Mouse (Mus musculus): Measurements from ENCODE around the gene Oat. TPM values are rescaled to one million over a fixed set of nuclear protein-coding genes. Genes with fewer than 3 reads are reported as not detected.
A peak's percentile ranks its signal among the peaks of the same experiment; 100 is the strongest.

Oat gene
- polyA plus RNA-seq, 1 experiment from 2014 or later, result 186 TPM

DNA sequence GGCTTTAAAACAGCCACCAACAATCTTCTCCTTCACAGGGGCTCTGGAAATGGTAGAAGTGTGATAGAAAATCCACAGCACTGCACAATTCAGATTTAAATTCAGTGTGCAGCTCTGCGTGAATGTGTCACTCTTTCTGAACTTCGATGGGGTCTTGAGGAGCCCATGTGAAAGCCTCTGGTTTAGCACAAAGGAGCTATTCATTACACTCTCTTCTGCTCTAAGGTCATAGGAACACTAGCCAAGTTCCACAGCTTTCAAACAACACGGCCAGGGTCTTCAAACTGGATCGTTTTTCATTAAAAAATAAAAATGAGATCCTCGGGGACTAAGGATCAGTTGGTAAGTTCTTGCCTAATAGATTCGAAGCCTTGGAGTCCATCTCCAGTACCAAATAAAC is 3.0 kb downstream of the Oat start:
- Histone ChIP-seq H3K27me3 (ENCODE audit: insufficient read depth, low read length) (0 out of 2 replicates have a peak, but pooled peaks cover 3% of the 10 kb centered on the region), H3K36me3 (ENCODE audit: insufficient read depth, low read length) (peaks cover 11% of the 10 kb centered on the region; the same call in 1 of the 2 replicates), H3K9ac (replicated peaks; ENCODE audit: low read length) (no peak overlapping the region; the same call in 1 of the 2 replicates), H3K4me1 (ENCODE audit: insufficient read depth, low read length) (peaks cover 37% of the 10 kb centered on the region), H3K4me2 (replicated peaks; ENCODE audit: low read depth, low read length) (no peak overlapping the region), H3K4me3 (ENCODE audit: low read length) (no peak overlapping the region), H3K27ac (ENCODE audit: low read length) (no peak overlapping the region; the same call in 1 of the 2 replicates), H3K9me3 (ENCODE audit: low read length) (no peaks in the 10 kb centered on the region)
- 58% methylated on average over 6 of the region's 6 CpGs for WGBS
- no peak for ATAC-seq (ENCODE audit: low FRiP score, low TSS enrichment)

DNA sequence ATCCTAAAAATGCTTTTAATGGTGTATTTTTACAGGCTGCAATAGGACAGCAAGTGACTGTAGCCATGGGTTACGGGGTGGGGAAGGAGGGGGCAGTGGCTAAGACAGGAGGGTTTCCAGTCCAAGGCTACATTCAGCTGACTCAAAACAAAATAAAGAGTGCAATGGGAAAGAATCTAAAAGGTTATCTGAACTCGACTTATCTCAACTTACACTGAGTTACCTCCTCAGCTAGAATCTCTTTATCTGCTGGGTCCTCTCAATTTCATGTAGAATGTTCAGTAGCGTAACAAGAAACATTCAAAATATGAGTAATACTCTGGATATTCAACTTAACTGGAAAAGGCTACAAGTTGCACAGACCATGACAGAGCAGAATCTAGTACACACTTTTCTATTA is 3.5 kb downstream of the Oat start:
- Histone ChIP-seq H3K4me1 (ENCODE audit: insufficient read depth, low read length) (peaks cover 37% of the 10 kb centered on the region), H3K27me3 (ENCODE audit: insufficient read depth, low read length) (0 out of 2 replicates have a peak, but pooled peaks cover 3% of the 10 kb centered on the region), H3K36me3 (ENCODE audit: insufficient read depth, low read length) (peaks cover 16% of the 10 kb centered on the region; the same call in 1 of the 2 replicates), H3K4me2 (replicated peaks; ENCODE audit: low read depth, low read length) (no peak overlapping the region), H3K9me3 (ENCODE audit: low read length) (no peaks in the 10 kb centered on the region), H3K27ac (ENCODE audit: low read length) (no peak overlapping the region), H3K4me3 (ENCODE audit: low read length) (no peak overlapping the region), H3K9ac (replicated peaks; ENCODE audit: low read length) (no peak overlapping the region)
- no peak for ATAC-seq (ENCODE audit: low FRiP score, low TSS enrichment)
- WGBS, result 79% methylated on average over 3 of the region's 3 CpGs

DNA sequence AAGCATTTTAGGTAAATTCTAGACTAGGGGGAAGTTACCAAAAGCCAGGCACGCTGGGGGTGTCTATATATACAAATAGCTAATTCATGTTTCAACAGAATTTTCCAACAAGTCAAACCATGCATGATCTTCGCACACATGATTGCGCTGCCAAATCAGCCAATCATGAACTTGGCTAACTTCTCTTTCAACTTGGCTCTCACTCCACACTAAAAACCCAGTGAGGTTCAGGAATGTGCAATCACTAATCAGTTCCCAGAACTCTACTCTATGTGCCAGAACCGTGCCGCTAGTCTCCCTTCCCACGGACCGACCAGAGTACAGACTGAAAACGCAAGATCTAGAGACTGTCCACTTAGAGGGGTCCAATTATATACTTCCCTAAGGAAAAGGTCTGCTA is 4.7 kb downstream of the Oat start:
- Histone ChIP-seq H3K4me2 (replicated peaks; ENCODE audit: low read depth, low read length) (no peak overlapping the region), H3K4me3 (ENCODE audit: low read length) (no peak overlapping the region), H3K4me1 (ENCODE audit: insufficient read depth, low read length) (peaks cover 35% of the 10 kb centered on the region), H3K36me3 (ENCODE audit: insufficient read depth, low read length) (peaks cover 22% of the 10 kb centered on the region; the same call in 1 of the 2 replicates), H3K9me3 (ENCODE audit: low read length) (no peaks in the 10 kb centered on the region), H3K9ac (replicated peaks; ENCODE audit: low read length) (no peak overlapping the region), H3K27ac (ENCODE audit: low read length) (0 out of 2 replicates have a peak overlapping the region, but pooled peaks have one; percentile 32), H3K27me3 (ENCODE audit: insufficient read depth, low read length) (no peaks in the 10 kb centered on the region)
- 71% methylated on average over 8 of the region's 8 CpGs for WGBS
- ATAC-seq (ENCODE audit: low FRiP score, low TSS enrichment), result no peak

DNA sequence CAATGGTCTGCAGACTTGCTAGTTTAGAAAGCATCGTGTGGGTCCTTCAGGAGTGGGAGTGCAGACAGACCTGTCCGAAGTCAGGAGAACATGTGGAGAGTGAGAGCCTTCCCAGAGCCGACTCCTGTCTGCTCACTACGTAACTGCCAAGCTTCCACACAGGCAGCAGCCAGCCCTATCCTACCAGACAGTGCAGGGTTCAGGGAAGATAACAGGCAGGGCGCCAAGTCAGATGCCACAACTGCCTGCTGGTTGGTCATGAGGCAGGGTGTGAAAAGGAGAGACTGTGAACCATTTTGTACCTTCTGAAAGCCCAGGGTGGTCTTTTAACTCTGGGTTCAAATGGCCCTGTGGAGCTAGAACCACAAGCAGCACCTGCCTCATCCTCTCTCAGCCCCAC is 6.1 kb downstream of the Oat start:
- ATAC-seq (ENCODE audit: low FRiP score, low TSS enrichment), result no peak
- no peaks in the 10 kb centered on the region for H3K9me3 ChIP-seq (ENCODE audit: low read length)
- H3K36me3 ChIP-seq (ENCODE audit: insufficient read depth, low read length), result peaks cover 25% of the 10 kb centered on the region; the same call in 1 of the 2 replicates
- H3K4me3 ChIP-seq (ENCODE audit: low read length), result no peak overlapping the region
- no peak overlapping the region for H3K9ac ChIP-seq (replicated peaks; ENCODE audit: low read length)
- H3K27me3 ChIP-seq (ENCODE audit: insufficient read depth, low read length), result no peaks in the 10 kb centered on the region
- 86% methylated on average over 5 of the region's 5 CpGs for WGBS
- peaks cover 31% of the 10 kb centered on the region for H3K4me1 ChIP-seq (ENCODE audit: insufficient read depth, low read length)
- no peak overlapping the region for H3K4me2 ChIP-seq (replicated peaks; ENCODE audit: low read depth, low read length)
- H3K27ac ChIP-seq (ENCODE audit: low read length), result no peak overlapping the region

DNA sequence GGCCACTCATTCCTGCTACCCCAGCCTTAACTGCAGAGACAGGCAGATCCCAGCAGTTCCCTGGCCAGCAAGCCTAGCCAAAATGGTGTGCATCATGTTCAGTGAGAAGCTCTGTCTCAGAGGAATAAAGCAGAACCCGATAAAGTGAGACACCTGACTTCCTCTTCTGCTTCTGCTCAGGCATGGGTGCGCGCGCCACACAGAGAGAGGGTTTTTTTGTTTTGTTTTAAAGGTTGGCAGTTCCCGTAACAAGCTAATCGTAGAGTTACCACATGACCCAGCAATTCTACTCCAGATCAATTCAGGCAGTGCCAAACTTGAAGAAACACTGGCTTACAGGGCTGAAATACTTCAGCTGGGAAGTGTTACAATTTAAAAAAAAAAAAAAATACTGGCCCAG is 7.4 kb downstream of the Oat start:
- H3K27me3 ChIP-seq (ENCODE audit: insufficient read depth, low read length), result no peaks in the 10 kb centered on the region
- 95% methylated on average over 6 of the region's 6 CpGs for WGBS
- H3K36me3 ChIP-seq (ENCODE audit: insufficient read depth, low read length), result peaks cover 35% of the 10 kb centered on the region; the same call in 1 of the 2 replicates
- no peak for ATAC-seq (ENCODE audit: low FRiP score, low TSS enrichment)
- H3K27ac ChIP-seq (ENCODE audit: low read length), result no peak overlapping the region
- H3K4me1 ChIP-seq (ENCODE audit: insufficient read depth, low read length), result peaks cover 23% of the 10 kb centered on the region
- no peaks in the 10 kb centered on the region for H3K9me3 ChIP-seq (ENCODE audit: low read length)
- H3K4me2 ChIP-seq (replicated peaks; ENCODE audit: low read depth, low read length), result no peak overlapping the region
- H3K9ac ChIP-seq (replicated peaks; ENCODE audit: low read length), result no peak overlapping the region
- H3K4me3 ChIP-seq (ENCODE audit: low read length), result no peak overlapping the region

DNA sequence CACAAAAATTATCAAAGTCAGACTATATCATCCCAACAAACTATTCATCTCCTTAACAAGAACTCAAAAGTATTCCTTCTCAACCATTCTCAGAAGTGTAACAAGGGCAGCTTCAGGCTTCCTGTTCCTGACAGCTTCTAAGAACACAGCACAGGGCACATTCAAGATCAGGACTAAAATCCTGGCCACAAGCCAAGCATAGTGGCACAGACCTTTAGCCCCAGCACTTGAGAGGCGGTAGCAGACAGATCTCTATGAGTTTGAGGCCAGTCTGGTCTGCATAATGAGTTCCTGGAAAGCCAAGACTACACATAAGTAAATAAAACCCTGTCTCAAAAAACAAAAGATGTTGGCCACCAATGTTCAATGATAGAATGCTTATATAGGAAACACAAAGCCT is 10.4 kb downstream of the Oat start:
- no peak overlapping the region for H3K4me2 ChIP-seq (replicated peaks; ENCODE audit: low read depth, low read length)
- H3K4me3 ChIP-seq (ENCODE audit: low read length), result no peak overlapping the region
- H3K27ac ChIP-seq (ENCODE audit: low read length), result no peak overlapping the region
- H3K4me1 ChIP-seq (ENCODE audit: insufficient read depth, low read length), result no peaks in the 10 kb centered on the region
- WGBS, result 46% methylated on average over 1 of the region's 1 CpGs
- ATAC-seq (ENCODE audit: low FRiP score, low TSS enrichment), result no peak
- H3K27me3 ChIP-seq (ENCODE audit: insufficient read depth, low read length), result no peaks in the 10 kb centered on the region
- H3K9me3 ChIP-seq (ENCODE audit: low read length), result no peaks in the 10 kb centered on the region
- no peak overlapping the region for H3K9ac ChIP-seq (replicated peaks; ENCODE audit: low read length)
- H3K36me3 ChIP-seq (ENCODE audit: insufficient read depth, low read length), result peaks cover 58% of the 10 kb centered on the region

DNA sequence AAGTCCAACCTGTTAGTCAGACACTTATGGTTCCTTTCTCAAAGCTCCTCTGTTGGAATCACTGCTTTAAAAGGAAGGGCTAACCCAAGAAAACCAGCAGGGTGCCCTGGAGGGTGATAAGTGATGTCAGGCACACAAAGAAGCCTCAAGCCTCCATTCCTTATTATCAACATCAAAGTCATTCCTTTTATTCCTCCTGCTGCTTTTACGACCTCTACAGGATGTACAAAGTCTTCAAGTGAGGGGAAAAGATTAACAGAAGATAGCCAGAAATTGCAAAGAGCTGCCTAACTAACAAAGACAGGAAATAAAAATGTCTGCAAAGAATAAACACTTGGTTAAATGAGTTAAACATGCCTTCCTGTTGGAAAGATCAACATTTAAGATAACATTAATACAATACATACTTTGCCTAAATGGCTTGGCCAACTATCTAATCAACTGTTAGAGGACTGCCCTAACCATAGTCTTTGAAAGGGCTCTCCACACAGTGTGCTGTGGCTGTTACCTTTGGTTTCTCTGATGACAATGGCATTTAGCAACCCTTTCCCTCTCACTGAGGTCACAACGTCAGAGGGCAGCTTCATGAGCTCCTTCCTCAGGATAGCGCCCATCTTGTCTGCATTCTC is 16.9 kb downstream of the Oat start:
- H3K9ac ChIP-seq (replicated peaks; ENCODE audit: low read length), result no peak overlapping the region
- H3K27me3 ChIP-seq (ENCODE audit: insufficient read depth, low read length), result no peaks in the 10 kb centered on the region
- no peaks in the 10 kb centered on the region; the same call in 1 of the 2 replicates for H3K4me1 ChIP-seq (ENCODE audit: insufficient read depth, low read length)
- H3K9me3 ChIP-seq (ENCODE audit: low read length), result no peaks in the 10 kb centered on the region
- WGBS, result 52% methylated on average over 3 of the region's 3 CpGs
- H3K4me3 ChIP-seq (ENCODE audit: low read length), result no peak overlapping the region
- ATAC-seq (ENCODE audit: low FRiP score, low TSS enrichment), result no peak
- no peak overlapping the region for H3K27ac ChIP-seq (ENCODE audit: low read length)
- peaks cover 57% of the 10 kb centered on the region for H3K36me3 ChIP-seq (ENCODE audit: insufficient read depth, low read length)
- H3K4me2 ChIP-seq (replicated peaks; ENCODE audit: low read depth, low read length), result no peak overlapping the region

DNA sequence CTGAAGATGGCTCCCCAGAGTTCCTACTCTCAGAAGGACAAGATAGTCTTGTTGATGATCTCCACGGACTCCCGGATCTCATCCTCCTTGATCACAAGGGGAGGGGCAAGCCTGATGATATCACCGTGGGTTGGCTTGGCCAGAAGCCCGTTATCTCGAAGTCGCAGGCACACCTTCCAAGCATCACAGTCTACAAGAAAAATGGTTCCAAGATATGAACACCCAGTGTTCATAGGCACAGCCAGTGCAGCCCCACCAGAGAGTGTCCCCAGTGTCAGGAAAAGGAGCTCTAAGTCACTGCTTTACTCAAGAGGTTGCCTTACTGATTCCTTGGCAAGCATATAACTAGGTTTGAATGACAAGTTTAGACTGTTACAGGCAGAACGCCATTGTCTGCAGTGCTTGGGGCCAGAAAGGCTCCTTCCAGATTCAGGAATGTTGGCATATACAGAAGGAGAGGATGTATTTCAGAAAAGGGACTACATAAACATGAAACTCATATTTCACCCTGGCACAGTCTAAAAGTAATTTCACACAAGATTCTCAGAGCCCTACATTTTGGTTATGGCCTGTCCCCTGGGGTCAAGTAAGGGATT is 18.0 kb downstream of the Oat start:
- no peak overlapping the region for H3K9ac ChIP-seq (replicated peaks; ENCODE audit: low read length)
- H3K36me3 ChIP-seq (ENCODE audit: insufficient read depth, low read length), result peaks cover 48% of the 10 kb centered on the region
- no peak overlapping the region for H3K4me2 ChIP-seq (replicated peaks; ENCODE audit: low read depth, low read length)
- no peak overlapping the region for H3K27ac ChIP-seq (ENCODE audit: low read length)
- no peaks in the 10 kb centered on the region; the same call in 1 of the 2 replicates for H3K4me1 ChIP-seq (ENCODE audit: insufficient read depth, low read length)
- ATAC-seq (ENCODE audit: low FRiP score, low TSS enrichment), result no peak
- 87% methylated on average over 7 of the region's 7 CpGs for WGBS
- no peaks in the 10 kb centered on the region for H3K27me3 ChIP-seq (ENCODE audit: insufficient read depth, low read length)
- no peak overlapping the region for H3K4me3 ChIP-seq (ENCODE audit: low read length)
- H3K9me3 ChIP-seq (ENCODE audit: low read length), result no peaks in the 10 kb centered on the region

DNA sequence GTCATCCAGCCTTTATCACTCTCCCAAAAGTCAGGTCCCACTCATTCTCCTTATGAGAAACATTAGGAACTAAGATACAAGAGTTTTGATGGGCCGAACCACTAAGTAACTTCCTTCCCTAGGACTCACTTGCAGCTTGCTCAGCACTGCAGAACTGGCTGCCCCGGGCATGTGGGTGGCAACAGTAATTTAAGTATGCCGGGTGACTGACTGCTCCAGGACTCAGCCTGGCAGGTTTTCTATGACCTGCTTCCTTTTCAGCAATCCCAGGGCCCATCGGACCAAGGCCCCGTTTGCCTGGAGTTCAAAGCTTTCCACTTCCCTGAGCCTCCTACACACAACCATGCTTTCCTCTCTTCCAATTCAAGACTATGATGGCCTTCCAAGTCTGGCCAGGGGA is 19.6 kb downstream of the Oat start:
- Histone ChIP-seq H3K9ac (replicated peaks; ENCODE audit: low read length) (no peak overlapping the region), H3K27ac (ENCODE audit: low read length) (no peak overlapping the region), H3K4me2 (replicated peaks; ENCODE audit: low read depth, low read length) (no peak overlapping the region), H3K36me3 (ENCODE audit: insufficient read depth, low read length) (peaks cover 36% of the 10 kb centered on the region), H3K4me1 (ENCODE audit: insufficient read depth, low read length) (no peaks in the 10 kb centered on the region; the same call in 1 of the 2 replicates), H3K4me3 (ENCODE audit: low read length) (no peak overlapping the region), H3K9me3 (ENCODE audit: low read length) (no peaks in the 10 kb centered on the region), H3K27me3 (ENCODE audit: insufficient read depth, low read length) (no peaks in the 10 kb centered on the region)
- ATAC-seq (ENCODE audit: low FRiP score, low TSS enrichment), result no peak
- WGBS, result 54% methylated on average over 5 of the region's 5 CpGs

DNA sequence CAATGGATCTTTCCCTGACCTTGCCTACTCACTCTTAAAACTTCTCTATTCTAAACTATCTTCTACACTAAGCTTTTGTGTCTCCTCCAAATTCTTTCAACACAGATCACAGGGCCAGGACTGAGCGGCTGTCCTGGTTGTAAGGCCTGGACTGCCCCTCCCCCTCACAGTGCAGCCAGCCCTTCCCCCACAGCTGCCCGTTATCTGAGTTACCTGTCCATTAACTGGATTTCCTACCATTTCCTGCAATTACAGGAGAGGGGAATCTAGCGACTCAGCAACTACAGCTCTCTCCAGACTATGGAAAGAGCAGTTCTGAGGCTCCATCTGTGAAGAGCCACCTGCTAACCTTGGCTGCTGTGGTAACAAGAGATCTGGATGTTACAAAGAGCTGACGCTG is 20.3 kb downstream of the Oat start:
- ATAC-seq (ENCODE audit: low FRiP score, low TSS enrichment), result no peak
- Histone ChIP-seq H3K9ac (replicated peaks; ENCODE audit: low read length) (no peak overlapping the region), H3K36me3 (ENCODE audit: insufficient read depth, low read length) (peaks cover 30% of the 10 kb centered on the region), H3K4me1 (ENCODE audit: insufficient read depth, low read length) (no peaks in the 10 kb centered on the region; the same call in 1 of the 2 replicates), H3K9me3 (ENCODE audit: low read length) (no peaks in the 10 kb centered on the region), H3K27me3 (ENCODE audit: insufficient read depth, low read length) (no peaks in the 10 kb centered on the region), H3K4me3 (ENCODE audit: low read length) (no peak overlapping the region), H3K27ac (ENCODE audit: low read length) (no peak overlapping the region), H3K4me2 (replicated peaks; ENCODE audit: low read depth, low read length) (no peak overlapping the region)
- WGBS, result 31% methylated on average over 4 of the region's 4 CpGs

Measured in kidney, embryonic 16.5 days (tissue).